Mouse (Mus musculus): ENCODE results near the gene Alkbh1. TPM values are rescaled to one million over a fixed set of nuclear protein-coding genes. Genes with fewer than 3 reads are reported as not detected.

The Alkbh1 gene
- polyA plus RNA-seq, 1 experiment from 2014 or later, result 15.2 TPM

DNA sequence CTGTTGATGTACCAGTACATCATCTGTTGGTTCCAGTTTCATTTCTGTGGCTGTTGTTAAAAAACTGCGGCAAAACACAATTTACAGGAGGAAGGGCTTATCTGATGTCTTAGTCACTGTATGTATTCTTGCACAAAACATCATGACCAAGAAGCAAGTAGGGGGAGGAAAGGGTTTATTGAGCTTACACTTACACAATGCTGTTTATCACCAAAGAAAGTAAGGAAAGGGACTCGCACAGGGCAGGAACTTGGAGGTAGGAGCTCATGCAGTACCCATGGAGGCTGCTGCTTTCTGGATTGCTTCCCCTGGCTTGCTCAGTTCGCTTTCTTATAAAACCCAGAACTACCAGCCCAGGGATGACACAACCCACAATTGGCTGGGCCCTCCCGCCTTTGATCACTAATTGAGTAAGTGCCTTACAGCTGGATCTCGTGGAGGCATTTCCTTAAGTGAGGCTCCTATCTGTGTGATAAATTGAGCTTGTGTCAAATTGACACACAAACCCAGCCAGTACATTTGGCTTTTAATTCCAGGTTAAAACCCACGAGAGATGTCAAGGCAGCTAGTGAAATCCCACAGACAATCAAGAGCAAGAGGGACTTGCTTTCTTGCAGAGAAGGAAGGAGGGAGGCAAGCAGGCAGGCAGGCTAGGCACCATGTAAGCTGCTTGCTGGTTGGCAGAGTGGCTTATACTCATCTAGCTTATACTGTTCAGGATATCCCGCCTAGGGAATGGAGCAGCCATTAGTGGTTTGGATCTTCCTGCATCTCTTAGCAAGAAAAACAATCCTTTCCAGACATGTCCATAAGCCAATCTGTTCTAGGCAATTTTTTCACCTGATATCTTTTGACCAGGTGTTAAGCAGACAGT, 26.7 kb upstream of the Alkbh1 start:
- Histone ChIP-seq H3K4me1 (ENCODE audit: insufficient read depth, low read depth, low read length) (no peaks in the 10 kb centered on the region), H3K9ac (replicated peaks; ENCODE audit: low read depth) (peak overlapping the region; percentile 99; the same call in 1 of the 2 replicates), H3K27me3 (replicated peaks; ENCODE audit: insufficient read depth, low read length) (no peaks in the 10 kb centered on the region), H3K36me3 (ENCODE audit: insufficient read depth, low read length) (no peaks in the 10 kb centered on the region), H3K9me3 (ENCODE audit: low read length) (no peaks in the 10 kb centered on the region), H3K4me3 (ENCODE audit: low read depth, low read length) (no peak overlapping the region), H3K27ac (ENCODE audit: low read length) (no peak overlapping the region), H3K4me2 (replicated peaks; ENCODE audit: low read depth, low read length) (peak overlapping the region; percentile 63)
- WGBS, result 52% methylated on average over 7 of the region's 7 CpGs
- no peak for DNase-seq (ENCODE audit: low spot score)
- TF ChIP-seq EP300 (IDR thresholded peaks at IDR 0.05) (no peak), CTCF (IDR thresholded peaks at IDR 0.05) (no peak)
- ATAC-seq, result no peak

DNA sequence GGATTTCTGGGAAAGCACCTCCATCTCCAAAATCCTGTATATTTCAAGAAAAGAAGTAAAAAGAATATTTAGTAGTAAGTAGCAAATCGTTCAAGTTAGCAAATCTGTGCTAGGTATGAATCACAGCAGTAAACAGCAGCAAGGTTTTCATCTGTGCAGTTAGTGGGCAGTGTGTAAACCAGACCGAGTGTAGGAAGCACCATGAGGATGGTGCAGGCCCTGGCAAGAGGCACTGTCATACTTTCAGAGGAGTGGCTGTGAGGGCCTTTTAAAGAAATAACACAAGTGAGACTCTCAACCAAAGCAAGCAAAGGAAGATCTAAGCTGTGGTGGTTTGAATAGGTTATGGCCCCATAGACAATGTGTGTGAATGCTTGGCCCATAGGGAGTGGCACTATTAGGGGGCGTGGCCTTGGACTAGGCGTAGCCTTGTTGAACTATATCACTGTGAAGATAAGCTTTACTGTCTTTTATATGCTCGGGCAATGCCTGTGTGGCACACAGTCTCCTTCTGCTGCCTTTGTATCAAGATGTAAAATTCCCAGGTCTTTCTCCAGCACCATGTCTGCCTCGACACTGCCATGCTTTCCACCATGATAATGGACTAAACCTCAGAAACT, 21.0 kb upstream of the Alkbh1 start:
- no peaks in the 10 kb centered on the region for H3K4me1 ChIP-seq (ENCODE audit: insufficient read depth, low read depth, low read length)
- no peaks in the 10 kb centered on the region for H3K27me3 ChIP-seq (replicated peaks; ENCODE audit: insufficient read depth, low read length)
- H3K9me3 ChIP-seq (ENCODE audit: low read length), result no peaks in the 10 kb centered on the region
- no peak overlapping the region for H3K9ac ChIP-seq (replicated peaks; ENCODE audit: low read depth)
- no peak overlapping the region for H3K4me3 ChIP-seq (ENCODE audit: low read depth, low read length)
- H3K27ac ChIP-seq (ENCODE audit: low read length), result no peak overlapping the region
- peaks cover 23% of the 10 kb centered on the region for H3K36me3 ChIP-seq (ENCODE audit: insufficient read depth, low read length)
- DNase-seq (ENCODE audit: low spot score), result no peak
- H3K4me2 ChIP-seq (replicated peaks; ENCODE audit: low read depth, low read length), result no peak overlapping the region
- no peak for TF ChIP-seq EP300 (IDR thresholded peaks at IDR 0.05)
- no peak for TF ChIP-seq CTCF (IDR thresholded peaks at IDR 0.05)
- no peak for ATAC-seq
- WGBS, result 84% methylated on average over 6 of the region's 6 CpGs

DNA sequence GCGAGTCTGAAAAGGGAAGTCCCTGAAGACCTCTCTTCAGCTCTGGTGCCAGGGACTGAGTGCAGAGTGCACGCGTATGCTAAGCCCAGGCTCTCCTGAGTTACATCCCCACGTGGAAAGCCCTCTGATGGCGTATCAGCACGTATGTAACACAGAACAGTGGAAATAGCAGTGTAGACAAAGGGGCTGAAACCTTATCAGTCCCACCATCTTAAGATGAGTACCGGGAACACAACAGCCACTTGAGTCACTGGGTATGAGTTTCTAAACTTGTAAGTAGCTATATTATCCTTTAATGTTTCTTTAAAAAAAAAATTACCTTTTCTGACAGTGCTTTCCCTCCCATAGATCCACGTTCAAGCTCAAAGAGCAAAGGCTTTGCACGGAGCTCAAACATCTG, 5.6 kb upstream of the Alkbh1 start:
- H3K27me3 ChIP-seq (replicated peaks; ENCODE audit: insufficient read depth, low read length), result no peaks in the 10 kb centered on the region
- H3K4me2 ChIP-seq (replicated peaks; ENCODE audit: low read depth, low read length), result no peak overlapping the region
- peaks cover 46% of the 10 kb centered on the region for H3K36me3 ChIP-seq (ENCODE audit: insufficient read depth, low read length)
- no peak for TF ChIP-seq EP300 (IDR thresholded peaks at IDR 0.05)
- TF ChIP-seq CTCF (IDR thresholded peaks at IDR 0.05), result no peak
- DNase-seq (ENCODE audit: low spot score) (no peak), ATAC-seq (no peak)
- no peak overlapping the region for H3K27ac ChIP-seq (ENCODE audit: low read length)
- no peak overlapping the region for H3K4me3 ChIP-seq (ENCODE audit: low read depth, low read length)
- no peaks in the 10 kb centered on the region for H3K9me3 ChIP-seq (ENCODE audit: low read length)
- no peaks in the 10 kb centered on the region; the same call in 1 of the 2 replicates for H3K4me1 ChIP-seq (ENCODE audit: insufficient read depth, low read depth, low read length)
- no peak overlapping the region for H3K9ac ChIP-seq (replicated peaks; ENCODE audit: low read depth)
- WGBS, result 82% methylated on average over 9 of the region's 9 CpGs

DNA sequence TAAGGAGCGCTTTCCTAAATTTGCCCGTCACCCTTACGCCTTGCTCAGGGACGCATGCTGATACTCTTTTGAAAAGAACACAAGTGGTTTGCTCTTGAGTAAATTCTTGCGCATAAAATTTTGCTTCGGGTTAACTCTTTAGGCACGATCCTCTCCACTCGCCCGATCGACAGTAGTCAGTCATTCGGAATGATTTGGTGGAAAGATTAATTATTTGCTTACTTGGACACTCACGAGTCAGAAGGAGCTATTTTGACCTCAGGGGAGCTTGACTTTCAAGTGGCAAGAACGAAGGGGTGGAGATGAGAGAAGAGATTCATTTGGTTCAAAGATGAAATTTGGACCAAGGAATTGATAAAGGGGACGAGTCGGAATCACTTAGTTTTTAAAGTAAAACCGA, 394 bp upstream of the Alkbh1 start:
- TF ChIP-seq EP300 (IDR thresholded peaks at IDR 0.05) (no peak), CTCF (IDR thresholded peaks at IDR 0.05) (no peak)
- Histone ChIP-seq H3K9me3 (ENCODE audit: low read length) (no peaks in the 10 kb centered on the region), H3K4me2 (replicated peaks; ENCODE audit: low read depth, low read length) (peak overlapping the region; percentile 70), H3K9ac (replicated peaks; ENCODE audit: low read depth) (peak overlapping the region; percentile 16), H3K27me3 (replicated peaks; ENCODE audit: insufficient read depth, low read length) (no peaks in the 10 kb centered on the region), H3K4me1 (ENCODE audit: insufficient read depth, low read depth, low read length) (peaks cover 7% of the 10 kb centered on the region), H3K36me3 (ENCODE audit: insufficient read depth, low read length) (peaks cover 13% of the 10 kb centered on the region; the same call in 1 of the 2 replicates), H3K27ac (ENCODE audit: low read length) (no peak overlapping the region), H3K4me3 (ENCODE audit: low read depth, low read length) (peak overlapping the region; percentile 96)
- WGBS, result 2% methylated on average over 16 of the region's 16 CpGs
- DNase-seq (ENCODE audit: low spot score), result peak; percentile 19
- peak; percentile 34 for ATAC-seq

DNA sequence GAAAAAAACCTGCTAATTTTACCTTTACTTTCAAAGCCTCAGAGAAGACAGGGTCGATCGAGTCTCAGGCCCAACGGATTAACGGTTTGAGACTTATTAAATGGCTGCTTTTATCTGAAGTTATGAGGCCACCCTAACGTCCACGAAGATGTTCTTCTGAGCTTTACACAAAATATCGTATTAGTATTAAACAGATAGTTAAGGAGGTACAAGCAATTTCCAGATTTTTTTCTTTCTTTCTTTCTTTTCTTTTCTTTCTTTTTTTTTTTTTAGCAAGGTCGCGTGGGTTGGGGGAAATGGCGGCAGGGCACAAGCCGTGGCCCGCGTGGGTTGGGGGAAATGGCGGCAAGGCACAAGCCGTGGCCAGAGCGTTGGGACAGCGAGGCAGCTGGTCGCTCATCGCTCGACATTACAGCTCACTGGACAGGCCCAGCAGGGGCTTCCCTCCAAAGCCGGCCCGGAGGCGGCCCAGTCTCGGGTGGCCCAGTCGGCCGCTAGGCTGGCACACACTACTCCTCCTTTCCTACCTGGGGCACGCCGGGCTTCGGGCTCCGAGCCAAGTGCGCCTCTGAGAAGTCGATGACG, 610 bp downstream of the Alkbh1 start:
- H3K4me1 ChIP-seq (ENCODE audit: insufficient read depth, low read depth, low read length), result peaks cover 7% of the 10 kb centered on the region
- no peak for TF ChIP-seq EP300 (IDR thresholded peaks at IDR 0.05)
- TF ChIP-seq CTCF (IDR thresholded peaks at IDR 0.05), result no peak
- DNase-seq (ENCODE audit: low spot score), result no peak
- H3K4me3 ChIP-seq (ENCODE audit: low read depth, low read length), result peak overlapping the region; percentile 96
- peak overlapping the region; percentile 68 for H3K9ac ChIP-seq (replicated peaks; ENCODE audit: low read depth)
- peak; percentile 80 for ATAC-seq
- H3K27me3 ChIP-seq (replicated peaks; ENCODE audit: insufficient read depth, low read length), result no peaks in the 10 kb centered on the region
- H3K27ac ChIP-seq (ENCODE audit: low read length), result peak overlapping the region; percentile 81
- WGBS, result 2% methylated on average over 33 of the region's 33 CpGs
- 0 out of 2 replicates have a peak, but pooled peaks cover 13% of the 10 kb centered on the region for H3K36me3 ChIP-seq (ENCODE audit: insufficient read depth, low read length)
- H3K9me3 ChIP-seq (ENCODE audit: low read length), result no peaks in the 10 kb centered on the region
- H3K4me2 ChIP-seq (replicated peaks; ENCODE audit: low read depth, low read length), result peak overlapping the region; percentile 70
